Mouse (Mus musculus) megakaryocyte, embryonic 14.5 days (primary cell): ENCODE measurements at regions not wholly inside any gene's neighbourhood (a gene's known extent, or its start where the extent isn't known, plus 50 kb on each side); places are given as distances from the start of the nearest gene placed in this dataset.

Experiments
- FLI1 ChIP-seq: IDR thresholded peaks from 2 replicates; pipeline ENCODE4 v1.6.1; 2012; ENCODE audit warnings: low read length, inconsistent platforms, mixed read lengths
- GATA1 ChIP-seq: IDR thresholded peaks from 3 replicates; pipeline ENCODE4 v1.6.1; 2012; ENCODE audit warnings: mixed read lengths, low read length, inconsistent platforms, borderline replicate concordance

GRCm38 (mm10) chr13:107878980-107879379 lies 165.3 kb upstream of the Smim15 start:
- TF ChIP-seq GATA1 (no peak), FLI1 (no peak)
